In the genomic region with DNA sequence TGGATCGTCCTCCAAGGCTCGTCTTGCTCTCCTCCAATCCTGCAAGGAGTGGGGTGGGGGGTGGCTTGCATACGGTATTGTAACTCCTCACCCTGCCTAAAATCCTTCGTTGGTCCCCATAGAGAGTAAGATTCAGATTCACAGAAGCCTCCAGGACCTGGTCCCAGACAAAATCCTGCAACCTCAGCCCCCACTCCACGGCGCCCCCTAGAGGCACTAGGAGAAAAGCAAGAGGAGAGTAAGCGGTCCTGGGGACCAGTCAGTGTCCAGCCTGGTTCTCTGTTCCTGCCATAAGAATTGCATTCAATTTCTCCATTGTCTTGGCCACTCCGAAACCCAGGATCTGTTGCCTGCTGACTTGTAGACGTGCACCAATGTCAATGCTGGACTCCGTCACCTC, we compare ENCODE assay signal across 13 mouse cellular contexts. TPM values are rescaled to one million over a fixed set of nuclear protein-coding genes. Genes with fewer than 3 reads are reported as not detected.
A peak's percentile ranks its signal among the peaks of the same experiment; 100 is the strongest.
DNase-seq lines count a peak whose midpoint lies in the region; ATAC-seq and TF ChIP-seq lines count a peak whose summit lies in the region.
"Had no signal": no experiment of that assay in that cellular context is flagged by ENCODE, and none has a peak within 500 bp of the region (broad histone marks: within the 10 kb centered on the region; RNA-seq: fewer than 3 reads in every experiment).

No protein-coding gene starts in this region.

- intact Hi-C loops in gastrocnemius, adult 2 months (cut with DNase I), result loop anchor here (10.0 kb wide), 1 partner anchor 481 kb away; no protein-coding TSS in a partner anchor

- H3K27me3 ChIP-seq in liver, embryonic 14.5 days (ENCODE audit: control insufficient read depth, insufficient read depth, low read length), result no peaks in the 10 kb centered on the region
- H3K27me3 ChIP-seq in liver, embryonic 11.5 days (replicated peaks; ENCODE audit: control insufficient read depth, insufficient read depth, low read length), result no peaks in the 10 kb centered on the region
- no peaks in the 10 kb centered on the region for H3K27me3 ChIP-seq in CH12.LX (replicated peaks)

- no peak; the same call in none of the 2 replicates for TF ChIP-seq RAD21 in CH12.LX (IDR thresholded peaks at IDR 0.05; ENCODE audit: low read depth, low read length)

- DNase-seq in gastrocnemius, adult 2 months, result no peak
- no peak for DNase-seq in gastrocnemius, postnatal 25 days
- DNase-seq in liver, embryonic 14.5 days (ENCODE audit: low read depth in 3 of 3, low spot score in 3 of 3), result no peak
- DNase-seq in liver, embryonic 11.5 days (ENCODE audit: low spot score), result no peak
- DNase-seq in CH12.LX (ENCODE audit: extremely low read depth) (no peak), ZHBTc4 (ENCODE audit: low read depth, low spot score) (peak; percentile 78), adipocyte (ENCODE audit: low spot score) (no peak)
- DNase-seq in thymus, postnatal 10 days (ENCODE audit: low spot score in 2 of 2), result no peak
- DNase-seq: adrenal gland, adult 8-10 months; heart, postnatal 14 days; kidney, postnatal 10 days had no signal

- H3K4me1 ChIP-seq in liver, embryonic 14.5 days (replicated peaks; ENCODE audit: control insufficient read depth in 2 of 2, insufficient read depth in 2 of 2, low read length in 1 of 2), result no peaks in the 10 kb centered on the region
- no peaks in the 10 kb centered on the region for H3K4me1 ChIP-seq in liver, embryonic 11.5 days (replicated peaks; ENCODE audit: control insufficient read depth, insufficient read depth, low read length)
- H3K4me1 ChIP-seq in CH12.LX (ENCODE audit: control insufficient read depth in 1 of 2, insufficient read depth in 2 of 2), result peaks cover 0 to 4% of the 10 kb centered on the region in 2 experiments; a peak in 1 of 4 replicates

- peaks cover 8% of the 10 kb centered on the region; the same call in 1 of the 2 replicates for H3K79me2 ChIP-seq in CH12.LX (replicated peaks; ENCODE audit: control insufficient read depth, extremely low read depth, insufficient read depth, poor library complexity, severe bottlenecking)

- H3K9ac ChIP-seq in liver, embryonic 14.5 days (replicated peaks), result no peak overlapping the region
- H3K9ac ChIP-seq in liver, embryonic 11.5 days (ENCODE audit: low read depth, low read length), result no peak overlapping the region
- H3K9ac ChIP-seq in CH12.LX (ENCODE audit: insufficient read depth, low read depth), result no peak overlapping the region

- no peak overlapping the region for H3K27ac ChIP-seq in gastrocnemius, adult 2 months
- H3K27ac ChIP-seq in liver, embryonic 14.5 days, result no peak overlapping the region
- no peak overlapping the region for H3K27ac ChIP-seq in liver, embryonic 11.5 days (ENCODE audit: low read depth, low read length)
- no peak overlapping the region for H3K27ac ChIP-seq in CH12.LX (ENCODE audit: insufficient read depth, low read depth)
- H3K27ac ChIP-seq: macrophage had no signal

- ATAC-seq in liver, embryonic 14.5 days (ENCODE audit: insufficient read depth), result no peak
- no peak for ATAC-seq in liver, embryonic 11.5 days (replicated peaks; ENCODE audit: low FRiP score)

- TF ChIP-seq POLR2A in CH12.LX (IDR thresholded peaks at IDR 0.05; ENCODE audit: low read depth, low read length), result no peak

- peak; percentile 48 for TF ChIP-seq CTCF in gastrocnemius, adult 2 months (IDR thresholded peaks at IDR 0.05)
- TF ChIP-seq CTCF in liver, embryonic 14.5 days (IDR thresholded peaks at IDR 0.05; ENCODE audit: low read depth), result peak; percentile 74
- TF ChIP-seq CTCF in CH12.LX (conservative IDR thresholded peaks at IDR 0.05 in 1 of 2, IDR thresholded peaks at IDR 0.05 in 1 of 2; ENCODE audit: low read depth in 2 of 2, low read length in 2 of 2), result peak; percentile 48 to 60

- no peaks in the 10 kb centered on the region for H3K9me3 ChIP-seq in liver, embryonic 14.5 days (ENCODE audit: control insufficient read depth, low read length)
- H3K9me3 ChIP-seq in liver, embryonic 11.5 days (ENCODE audit: control insufficient read depth, low read length), result no peaks in the 10 kb centered on the region
- H3K9me3 ChIP-seq in CH12.LX (replicated peaks; ENCODE audit: low read length), result no peaks in the 10 kb centered on the region

- WGBS in liver, embryonic 14.5 days (ENCODE audit: insufficient replicate concordance), result 48% methylated on average over 10 of the region's 10 CpGs
- WGBS in liver, embryonic 11.5 days, result 55% methylated on average over 10 of the region's 10 CpGs

- H3K4me3 ChIP-seq in gastrocnemius, adult 2 months, result no peak overlapping the region
- no peak overlapping the region for H3K4me3 ChIP-seq in liver, embryonic 14.5 days (ENCODE audit: insufficient read depth in 1 of 2, low read depth in 2 of 2, low read length in 2 of 2)
- no peak overlapping the region for H3K4me3 ChIP-seq in liver, embryonic 11.5 days (ENCODE audit: low read depth, low read length)
- H3K4me3 ChIP-seq in CH12.LX (replicated peaks in 1 of 3; ENCODE audit: low read depth in 2 of 3, low read length in 2 of 3, poor library complexity in 1 of 3), result no peak overlapping the region
- H3K4me3 ChIP-seq: erythroblast, embryonic 14.5 days had no signal

- dilution Hi-C loops in CH12.LX (cut with MboI; ENCODE audit: extremely low pct_ligation_motif_present, extremely low pct_unique_long_range_greater_than_20kb, low sequenced_read_pairs), result no loop called here

- no peaks in the 10 kb centered on the region for H3K36me3 ChIP-seq in liver, embryonic 14.5 days (replicated peaks; ENCODE audit: control insufficient read depth, insufficient read depth, low read depth)
- H3K36me3 ChIP-seq in liver, embryonic 11.5 days (ENCODE audit: control insufficient read depth, insufficient read depth, low read length), result peaks cover 9% of the 10 kb centered on the region
- H3K36me3 ChIP-seq in CH12.LX (replicated peaks in 1 of 2; ENCODE audit: control insufficient read depth in 1 of 2, insufficient read depth in 1 of 2, low read length in 1 of 2), result peaks cover 14 to 42% of the 10 kb centered on the region in 2 experiments

- H3K4me2 ChIP-seq in liver, embryonic 14.5 days (ENCODE audit: low read depth), result no peak overlapping the region
- no peak overlapping the region for H3K4me2 ChIP-seq in liver, embryonic 11.5 days
- no peak overlapping the region for H3K4me2 ChIP-seq in CH12.LX (ENCODE audit: insufficient read depth, low read depth, poor library complexity, severe bottlenecking)

- TF ChIP-seq EP300 in liver, embryonic 14.5 days (IDR thresholded peaks at IDR 0.05; ENCODE audit: low read depth), result no peak
- no peak for TF ChIP-seq EP300 in CH12.LX (IDR thresholded peaks at IDR 0.05; ENCODE audit: low read length)

- in situ Hi-C loops in CH12.LX (cut with MboI; ENCODE audit: low pct_ligation_motif_present, low pct_unique_long_range_greater_than_20kb, low sequenced_read_pairs), result loop anchor here (25.0 kb wide), 1 partner anchor 514 kb away; no protein-coding TSS in a partner anchor

TF ChIP-seq in CH12.LX, 34 proteins besides CTCF, POLR2A, EP300 and RAD21:
- TF ChIP-seq SMC3 (IDR thresholded peaks at IDR 0.05; ENCODE audit: low read depth, low read length), result peak; percentile 20
- no peak for TF ChIP-seq MAZ (IDR thresholded peaks at IDR 0.05; ENCODE audit: low read depth, low read length)
- TF ChIP-seq KAT2A (IDR thresholded peaks at IDR 0.05; ENCODE audit: insufficient replicate concordance, low read length), result no peak

RNA-seq across cellular contexts. Expression of a gene that starts 10.2 kb away (rescaled TPM):
- 10 to 100 TPM in 1 of 2 experiments, 1 to 10 TPM in 1; 7.5 to 10.6 TPM for total RNA-seq in gastrocnemius, adult 2 months (2021)
- total RNA-seq in gastrocnemius, postnatal 25 days (2021), result 10 to 100 TPM; 15.5 to 16.3 TPM
- polyA plus RNA-seq in liver, embryonic 14.5 days (2012; rRNA removed), result 3.5 and 5.8 TPM in 2 replicates
- polyA plus RNA-seq in liver, embryonic 14.5 days (2014; fragmentation: Nextera tagmentation; extraction: Ambion mirVana), result 8.2 and 8.6 TPM in 2 replicates
- 39.4 and 41.5 TPM in 2 replicates for polyA plus RNA-seq in liver, embryonic 11.5 days (2014; fragmentation: Nextera tagmentation; extraction: Ambion mirVana)
- total RNA-seq in CH12.LX (2012; rRNA removed) (35.0 and 40.6 TPM in 2 replicates), CH12.LX (2014; rRNA removed) (24.4 and 25.2 TPM in 2 replicates)
- 66.6 and 71.2 TPM in 2 replicates for polyA plus RNA-seq in CH12.LX (2012; ENCODE audit: insufficient read length, low read depth)

RNA-seq across cellular contexts. Expression of a gene that starts 52.7 kb away (rescaled TPM):
- 10 to 100 TPM; 45.4 to 55.7 TPM for total RNA-seq in gastrocnemius, adult 2 months (2021)
- 10 to 100 TPM; 39.2 to 47.0 TPM for total RNA-seq in gastrocnemius, postnatal 25 days (2021)
- polyA plus RNA-seq in liver, embryonic 14.5 days (2012; rRNA removed), result 28.8 and 31.4 TPM in 2 replicates
- 38.1 and 44.2 TPM in 2 replicates for polyA plus RNA-seq in liver, embryonic 14.5 days (2014; fragmentation: Nextera tagmentation; extraction: Ambion mirVana)
- 4.7 and 5.7 TPM in 2 replicates for polyA plus RNA-seq in liver, embryonic 11.5 days (2014; fragmentation: Nextera tagmentation; extraction: Ambion mirVana)
- total RNA-seq in CH12.LX (2012; rRNA removed) (2.1 and 2.9 TPM in 2 replicates), CH12.LX (2014; rRNA removed) (6.0 and 6.5 TPM in 2 replicates)
- 2.4 and 2.6 TPM in 2 replicates for polyA plus RNA-seq in CH12.LX (2012; ENCODE audit: insufficient read length, low read depth)

Comparison
In these comparisons a context has a peak if more than half of its experiments do, and no peak if none do; other contexts are left out.
1. RNA of a gene that starts 52.7 kb away (total RNA-seq): 45.4 to 55.7 TPM in gastrocnemius, adult 2 months and 39.2 to 47.0 TPM in gastrocnemius, postnatal 25 days; 2.1 to 6.5 TPM in CH12.LX; every median in the first group is over 4 times any median in the second.
2. Peak in every context shown above with its lines, with median percentiles within 50 percentile points of each other: CTCF ChIP-seq.